Mouse (Mus musculus) testis, postnatal 14 days (tissue): ENCODE measurements around the gene Smyd5.

ENCODE experiments used
- DNase-seq: peaks from one replicate; pipeline ENCODE4 v3.0.0; 2021; ENCODE audit warnings: low spot score

Smyd5 gene

DNA sequence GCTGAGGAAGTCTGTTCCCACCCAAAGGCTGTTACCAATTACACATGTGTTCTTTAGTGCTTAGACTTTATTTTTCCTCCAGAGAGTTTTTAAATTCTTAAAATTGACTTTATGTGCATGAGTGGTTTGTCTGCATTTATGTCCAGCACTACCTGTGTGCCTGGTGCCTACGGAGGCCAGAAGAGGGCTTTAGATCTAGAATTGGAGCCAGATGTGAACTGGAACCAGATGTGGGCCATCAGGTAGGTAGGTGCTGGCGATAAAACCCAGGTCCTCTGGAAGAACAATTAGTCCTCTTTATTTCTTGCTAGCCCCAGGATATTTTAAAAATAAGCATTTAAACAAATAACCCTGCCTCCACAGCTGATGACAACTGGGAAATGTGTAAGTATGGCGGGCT, 59.8 kb downstream of the Smyd5 start:
- DNase-seq = no peak
